Mouse (Mus musculus): ENCODE data around the gene Rag2. TPM values are rescaled to one million over a fixed set of nuclear protein-coding genes. Genes with fewer than 3 reads are reported as not detected.

Gene Rag2
- polyA plus RNA-seq, 1 experiment = not detected

DNA sequence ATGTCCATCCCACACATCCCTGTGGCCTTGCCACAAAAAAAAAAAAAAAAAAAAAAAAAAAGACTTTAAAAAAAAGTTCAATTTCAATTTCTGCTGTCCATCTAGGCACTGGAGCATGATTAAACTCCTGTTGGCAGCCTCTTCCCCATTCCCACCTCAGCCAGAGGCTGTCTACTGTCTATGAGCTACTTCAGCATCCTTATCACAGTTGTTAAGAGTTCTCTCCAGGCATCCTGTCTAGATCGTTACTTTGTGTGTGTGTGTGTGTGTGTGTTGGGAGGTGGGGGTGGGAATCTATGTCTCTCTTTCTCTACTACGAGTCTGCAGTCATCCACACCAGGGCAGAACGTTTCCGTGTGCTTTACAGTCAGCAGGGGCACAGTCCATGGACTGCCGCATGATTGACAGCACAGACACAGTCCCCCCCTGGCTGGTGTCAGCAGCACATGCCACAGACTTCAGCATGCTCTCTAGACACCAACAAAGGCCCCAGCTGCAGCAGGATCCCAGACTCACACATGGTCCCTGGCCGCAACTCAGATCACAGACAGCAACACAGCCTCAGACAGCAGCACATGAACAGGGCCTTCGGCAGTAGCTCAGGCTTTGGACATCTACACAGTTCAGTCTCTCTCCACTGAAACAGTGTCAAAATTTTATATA is 16.2 kb upstream of the Rag2 start:
- no peak overlapping the region for H3K4me3 ChIP-seq (ENCODE audit: insufficient read depth, low read depth, low read length)
- 0 out of 2 replicates have a peak, but pooled peaks cover 4% of the 10 kb centered on the region for H3K4me1 ChIP-seq (ENCODE audit: control insufficient read depth, insufficient read depth, insufficient read length, low read length)
- no peak overlapping the region for H3K27ac ChIP-seq (replicated peaks; ENCODE audit: low read depth, low read length)

DNA sequence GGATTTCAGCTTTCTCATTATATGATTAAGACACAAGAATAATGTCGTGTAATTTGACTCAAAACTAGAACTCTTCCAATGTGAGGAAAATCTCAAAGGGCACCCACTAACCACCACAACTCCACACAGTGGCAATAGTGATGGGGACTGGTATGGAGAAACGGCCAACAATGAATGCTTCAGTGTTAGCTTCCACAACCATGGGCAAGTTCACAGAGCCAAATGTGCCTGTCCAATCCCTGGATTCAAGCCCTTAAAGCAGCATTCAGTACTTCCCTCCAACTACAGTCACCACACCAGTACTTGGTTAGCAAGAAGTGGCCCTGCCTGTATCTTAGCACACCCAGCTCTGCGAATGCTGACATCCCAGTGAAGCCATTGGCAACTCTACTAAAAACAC is 13.7 kb upstream of the Rag2 start:
- 0 out of 2 replicates have a peak, but pooled peaks cover 4% of the 10 kb centered on the region for H3K4me1 ChIP-seq (ENCODE audit: control insufficient read depth, insufficient read depth, insufficient read length, low read length)
- no peak overlapping the region for H3K4me3 ChIP-seq (ENCODE audit: insufficient read depth, low read depth, low read length)
- no peak overlapping the region for H3K27ac ChIP-seq (replicated peaks; ENCODE audit: low read depth, low read length)

DNA sequence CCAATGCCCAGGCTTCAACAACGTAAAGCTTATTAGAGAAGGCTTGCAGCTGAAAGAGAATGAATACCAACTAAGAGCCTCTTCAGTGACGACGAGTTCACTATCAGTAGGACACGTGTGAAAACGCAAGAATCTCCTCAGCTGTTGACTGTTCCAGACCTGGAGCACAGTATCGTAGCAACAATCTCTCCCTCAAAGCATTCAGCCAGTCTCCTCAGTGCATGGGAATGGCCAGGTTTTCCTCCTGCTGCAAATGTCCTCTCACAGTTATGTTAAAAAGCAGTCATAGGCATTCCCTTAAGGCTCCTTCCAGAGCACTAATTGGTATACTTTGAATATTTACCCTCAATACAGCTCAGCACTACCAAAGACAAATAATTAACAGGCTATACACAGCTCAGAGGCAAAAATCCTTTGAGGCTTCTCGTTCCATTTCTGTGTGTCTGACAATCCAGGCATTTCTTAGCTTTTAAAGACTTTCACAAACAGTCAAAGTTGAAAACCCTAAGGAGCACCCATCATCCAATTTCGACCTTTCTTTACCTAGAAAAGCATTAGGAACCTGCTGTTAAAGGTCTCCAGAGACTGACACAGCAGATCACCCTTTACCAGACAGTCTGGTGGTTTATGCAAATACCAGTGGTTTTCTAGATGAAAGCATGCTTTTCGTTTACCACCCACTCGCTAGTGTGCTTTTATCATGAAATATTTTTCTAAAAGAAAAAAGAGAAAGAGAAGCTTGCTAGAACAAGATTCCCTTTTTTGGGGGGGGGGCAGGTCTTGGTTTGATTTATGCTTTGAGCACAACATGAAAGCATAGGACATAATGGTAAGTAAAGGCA is 8.8 kb upstream of the Rag2 start:
- Histone ChIP-seq H3K4me1 (ENCODE audit: control insufficient read depth, insufficient read depth, insufficient read length, low read length) (0 out of 2 replicates have a peak, but pooled peaks cover 4% of the 10 kb centered on the region), H3K27ac (replicated peaks; ENCODE audit: low read depth, low read length) (no peak overlapping the region), H3K4me3 (ENCODE audit: insufficient read depth, low read depth, low read length) (no peak overlapping the region)

GRCm38 (mm10) chr2:101618373-101618772 is 6.1 kb upstream of the Rag2 start:
- Histone ChIP-seq H3K4me1 (ENCODE audit: control insufficient read depth, insufficient read depth, insufficient read length, low read length) (peaks cover 3% of the 10 kb centered on the region), H3K4me3 (ENCODE audit: insufficient read depth, low read depth, low read length) (no peak overlapping the region), H3K27ac (replicated peaks; ENCODE audit: low read depth, low read length) (no peak overlapping the region)

DNA sequence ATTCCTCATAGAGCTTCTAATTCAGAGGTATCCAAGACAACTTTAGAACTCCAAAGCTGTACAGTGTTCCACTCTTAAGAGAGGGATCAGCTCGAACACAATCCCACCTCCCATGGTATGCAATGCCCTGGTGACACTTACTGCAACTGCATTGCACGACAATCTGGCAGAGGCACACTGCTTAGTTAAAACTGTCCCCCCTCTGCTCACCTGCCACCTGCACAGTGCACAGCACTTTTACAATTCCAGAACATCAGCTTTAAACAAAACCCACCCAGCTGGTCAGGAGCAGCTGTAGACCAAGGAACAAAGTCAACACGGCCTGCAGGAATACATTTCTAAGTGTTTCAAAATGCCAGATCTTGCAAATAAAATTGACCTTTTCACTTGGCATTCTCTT is 3.6 kb upstream of the Rag2 start:
- no peak overlapping the region for H3K27ac ChIP-seq (replicated peaks; ENCODE audit: low read depth, low read length)
- peaks cover 3% of the 10 kb centered on the region for H3K4me1 ChIP-seq (ENCODE audit: control insufficient read depth, insufficient read depth, insufficient read length, low read length)
- no peak overlapping the region for H3K4me3 ChIP-seq (ENCODE audit: insufficient read depth, low read depth, low read length)

DNA sequence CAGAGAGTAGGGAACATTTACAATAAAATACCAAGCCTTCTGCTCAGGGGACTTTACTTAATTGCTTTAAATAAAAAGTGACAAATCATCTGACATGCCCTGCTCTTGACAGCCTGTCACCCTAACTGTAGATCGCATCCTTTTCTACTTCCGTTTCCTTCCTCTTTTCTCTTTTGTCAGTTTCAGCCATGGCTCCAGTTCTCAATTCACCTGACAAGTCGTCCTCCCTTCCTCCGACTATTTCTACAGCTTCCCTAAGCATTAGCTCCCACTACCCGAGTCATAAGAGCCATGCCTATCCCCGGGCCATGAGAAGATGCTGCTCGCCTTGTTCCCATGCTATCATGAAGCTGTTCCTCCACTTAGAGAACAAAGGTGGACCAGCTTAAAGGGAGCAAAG is 2.9 kb upstream of the Rag2 start:
- H3K4me1 ChIP-seq (ENCODE audit: control insufficient read depth, insufficient read depth, insufficient read length, low read length) = peaks cover 3% of the 10 kb centered on the region
- H3K4me3 ChIP-seq (ENCODE audit: insufficient read depth, low read depth, low read length) = no peak overlapping the region

GRCm38 (mm10) chr2:101623042-101623441 is 1.5 kb upstream of the Rag2 start:
- H3K4me3 ChIP-seq (ENCODE audit: insufficient read depth, low read depth, low read length) = no peak overlapping the region
- peaks cover 3% of the 10 kb centered on the region for H3K4me1 ChIP-seq (ENCODE audit: control insufficient read depth, insufficient read depth, insufficient read length, low read length)
- H3K27ac ChIP-seq (replicated peaks; ENCODE audit: low read depth, low read length) = no peak overlapping the region

More for the DNA sequence above, 2.9 kb upstream of the Rag2 start:
- no peak overlapping the region for H3K27ac ChIP-seq (replicated peaks; ENCODE audit: low read depth, low read length)

DNA sequence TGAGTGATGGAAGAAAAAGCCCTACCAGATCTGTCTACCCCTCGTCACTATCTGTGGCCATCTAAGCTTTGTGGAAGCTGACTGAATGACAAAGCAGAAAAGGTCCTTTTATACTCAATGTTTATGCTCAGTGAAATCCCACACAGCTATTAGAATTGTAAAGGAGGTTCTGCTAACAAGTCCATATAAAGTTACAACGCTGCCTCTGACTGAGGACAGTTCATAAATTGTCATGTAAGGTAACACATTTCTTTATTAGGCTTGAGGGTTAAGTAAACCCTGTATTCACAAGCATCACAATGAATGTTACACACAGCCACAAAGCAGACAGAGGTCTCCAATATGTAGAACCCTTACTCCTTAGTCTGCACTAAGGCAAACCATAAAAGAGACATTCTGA is 507 bp upstream of the Rag2 start:
- Histone ChIP-seq H3K4me3 (ENCODE audit: insufficient read depth, low read depth, low read length) (no peak overlapping the region), H3K4me1 (ENCODE audit: control insufficient read depth, insufficient read depth, insufficient read length, low read length) (peaks cover 3% of the 10 kb centered on the region), H3K27ac (replicated peaks; ENCODE audit: low read depth, low read length) (no peak overlapping the region)

- no peak overlapping the region for H3K4me3 ChIP-seq (ENCODE audit: insufficient read depth, low read depth, low read length)
- H3K4me1 ChIP-seq (ENCODE audit: control insufficient read depth, insufficient read depth, insufficient read length, low read length) = no peaks in the 10 kb centered on the region
- no peak overlapping the region for H3K27ac ChIP-seq (replicated peaks; ENCODE audit: low read depth, low read length)
These were observed 2.7 kb downstream of the Rag2 start for GRCm38 (mm10) chr2:101627227-101627626.

- H3K4me3 ChIP-seq (ENCODE audit: insufficient read depth, low read depth, low read length) = peak overlapping the region; percentile 93
- peak overlapping the region; percentile 69 for H3K27ac ChIP-seq (replicated peaks; ENCODE audit: low read depth, low read length)
- no peaks in the 10 kb centered on the region for H3K4me1 ChIP-seq (ENCODE audit: control insufficient read depth, insufficient read depth, insufficient read length, low read length)
These were observed 4.0 kb downstream of the Rag2 start for GRCm38 (mm10) chr2:101628297-101629236.

- Histone ChIP-seq H3K4me3 (ENCODE audit: insufficient read depth, low read depth, low read length) (no peak overlapping the region), H3K4me1 (ENCODE audit: control insufficient read depth, insufficient read depth, insufficient read length, low read length) (peaks cover 2% of the 10 kb centered on the region; the same call in 1 of the 2 replicates), H3K27ac (replicated peaks; ENCODE audit: low read depth, low read length) (no peak overlapping the region)
These were observed 14.7 kb downstream of the Rag2 start for GRCm38 (mm10) chr2:101638979-101639839.

DNA sequence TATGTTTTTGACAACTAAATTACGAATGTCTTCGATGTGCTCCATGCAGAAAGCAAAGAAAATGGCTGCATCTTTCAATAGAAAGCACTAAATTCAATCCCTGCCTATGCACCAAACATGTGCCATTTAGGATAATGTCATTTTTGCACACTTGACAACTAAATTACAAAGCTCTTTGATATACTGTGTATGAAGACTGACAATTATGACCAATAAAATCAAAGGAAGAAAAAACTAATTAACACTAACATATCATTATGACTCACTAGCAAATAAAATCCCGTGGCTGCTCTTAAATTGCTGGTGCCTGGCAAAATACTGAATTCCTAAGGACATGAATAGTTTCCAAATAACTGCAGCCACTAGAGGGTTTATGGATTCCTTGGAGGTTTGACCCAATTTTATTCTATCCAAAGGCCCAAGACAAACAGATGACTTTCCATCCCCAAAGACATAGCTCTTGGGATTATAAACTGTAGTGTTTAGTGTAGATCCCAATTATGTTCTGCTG is 15.4 kb downstream of the Rag2 start:
- no peak overlapping the region for H3K4me3 ChIP-seq (ENCODE audit: insufficient read depth, low read depth, low read length)
- peaks cover 2% of the 10 kb centered on the region; the same call in 1 of the 2 replicates for H3K4me1 ChIP-seq (ENCODE audit: control insufficient read depth, insufficient read depth, insufficient read length, low read length)
- no peak overlapping the region for H3K27ac ChIP-seq (replicated peaks; ENCODE audit: low read depth, low read length)

GRCm38 (mm10) chr2:101645841-101646240 is 21.3 kb downstream of the Rag2 start:
- Histone ChIP-seq H3K4me1 (ENCODE audit: control insufficient read depth, insufficient read depth, insufficient read length, low read length) (no peaks in the 10 kb centered on the region), H3K27ac (replicated peaks; ENCODE audit: low read depth, low read length) (no peak overlapping the region), H3K4me3 (ENCODE audit: insufficient read depth, low read depth, low read length) (no peak overlapping the region)

DNA sequence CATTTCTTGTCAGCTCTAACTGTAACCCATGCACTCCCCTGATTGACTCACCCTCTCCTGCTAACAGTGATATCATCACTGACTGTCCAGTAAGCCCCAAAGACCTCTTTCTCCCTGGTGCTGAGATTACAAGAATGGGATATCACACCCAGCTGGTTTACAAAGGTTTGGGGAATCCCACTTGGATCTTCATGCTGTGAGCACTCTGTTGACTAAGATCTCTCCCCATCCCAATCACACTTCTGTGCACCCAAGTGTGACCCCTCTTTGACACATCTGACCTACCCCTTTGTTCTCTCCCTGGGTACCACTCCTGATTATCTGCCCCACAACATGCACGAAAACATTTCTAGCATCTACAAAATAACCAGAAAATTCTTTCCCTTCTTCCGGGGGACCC is 23.8 kb downstream of the Rag2 start:
- Histone ChIP-seq H3K4me1 (ENCODE audit: control insufficient read depth, insufficient read depth, insufficient read length, low read length) (no peaks in the 10 kb centered on the region), H3K4me3 (ENCODE audit: insufficient read depth, low read depth, low read length) (no peak overlapping the region), H3K27ac (replicated peaks; ENCODE audit: low read depth, low read length) (no peak overlapping the region)
